Mouse (Mus musculus): ENCODE data around the gene Zdhhc18.

DNA sequence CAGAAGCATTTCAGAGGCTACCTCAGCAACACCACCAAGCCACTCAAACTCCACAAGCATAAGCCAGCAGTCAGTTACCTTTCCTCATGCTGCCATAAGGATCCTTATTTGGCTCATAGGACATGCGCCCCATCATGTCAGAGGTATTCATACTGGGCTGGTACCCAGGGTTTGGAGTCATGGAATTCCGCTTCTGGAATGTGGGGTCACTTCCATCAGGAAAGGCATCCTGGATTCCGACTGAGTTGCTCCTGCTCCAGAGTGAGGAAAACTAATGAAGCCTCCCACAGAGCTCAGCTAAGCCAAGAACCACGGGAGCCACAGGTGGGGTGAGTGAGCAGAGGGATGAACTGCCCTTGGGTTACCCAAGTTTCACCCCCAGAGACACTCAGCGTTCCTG lies 37.2 kb upstream of the Zdhhc18 start:
- no peak for TF ChIP-seq CTCF (IDR thresholded peaks at IDR 0.05; ENCODE audit: low read depth)
- TF ChIP-seq EP300 (IDR thresholded peaks at IDR 0.05; ENCODE audit: low read depth), result no peak
